Mouse (Mus musculus): ENCODE data around the gene Depdc7.

GRCm38 (mm10) chr2:104714254-104714691 lies 28.4 kb downstream of the Depdc7 start:
- TF ChIP-seq CTCF (IDR thresholded peaks at IDR 0.05; ENCODE audit: control insufficient read depth, insufficient read depth, insufficient read length) = no peak
- no peak for TF ChIP-seq CEBPB (IDR thresholded peaks at IDR 0.05; ENCODE audit: low read depth)
- TF ChIP-seq MAX (IDR thresholded peaks at IDR 0.05) = no peak
- no peak for TF ChIP-seq USF1 (IDR thresholded peaks at IDR 0.05; ENCODE audit: low read depth)
- TF ChIP-seq MYOD1 (IDR thresholded peaks at IDR 0.05; ENCODE audit: control insufficient read depth, insufficient read length, low read depth) = no peak
